Mouse (Mus musculus): ENCODE results near the gene Usp46.

GRCm38 (mm10) chr5:73992321-73992720 lies 75.9 kb downstream of the Usp46 start:
- TF ChIP-seq MAFK (IDR thresholded peaks at IDR 0.05; ENCODE audit: insufficient read depth, low read depth, low read length), result no peak
- TF ChIP-seq CHD2 (IDR thresholded peaks at IDR 0.05; ENCODE audit: low read depth, low read length), result no peak
- no peak for TF ChIP-seq ZC3H11A (IDR thresholded peaks at IDR 0.05; ENCODE audit: borderline replicate concordance, low read depth, low read length)
- TF ChIP-seq ZNF384 (IDR thresholded peaks at IDR 0.05; ENCODE audit: low read depth, low read length), result no peak
